Mouse (Mus musculus) B cell, adult 2 months (primary cell): ENCODE data around the gene Ddc.

Experiments used
- DNase-seq, 2 experiments: peaks; one replicate each; pipeline ENCODE4 v3.0.0; 2022

The Ddc gene

GRCm38 (mm10) chr11:11875230-11875629 lies 22.7 kb downstream of the Ddc start:
- DNase-seq, result no peak

GRCm38 (mm10) chr11:11873023-11873908 lies 24.7 kb downstream of the Ddc start:
- no peak for DNase-seq

- DNase-seq, result no peak
These were observed 25.7 kb downstream of the Ddc start for GRCm38 (mm10) chr11:11872140-11872795.

- DNase-seq, result no peak
These were observed 26.6 kb downstream of the Ddc start for GRCm38 (mm10) chr11:11871197-11871813.

GRCm38 (mm10) chr11:11867971-11868481 lies 29.9 kb downstream of the Ddc start:
- DNase-seq, result no peak

GRCm38 (mm10) chr11:11866696-11867095 lies 31.2 kb downstream of the Ddc start:
- no peak for DNase-seq

GRCm38 (mm10) chr11:11865128-11865527 lies 32.8 kb downstream of the Ddc start:
- no peak for DNase-seq

GRCm38 (mm10) chr11:11864446-11865101 lies 33.4 kb downstream of the Ddc start:
- DNase-seq, result no peak

GRCm38 (mm10) chr11:11862502-11862901 lies 35.4 kb downstream of the Ddc start:
- no peak for DNase-seq

GRCm38 (mm10) chr11:11856959-11857358 lies 41.0 kb downstream of the Ddc start:
- no peak for DNase-seq

GRCm38 (mm10) chr11:11855685-11856131 lies 42.2 kb downstream of the Ddc start:
- DNase-seq, result no peak

GRCm38 (mm10) chr11:11855061-11855672 lies 42.8 kb downstream of the Ddc start:
- DNase-seq, result no peak

GRCm38 (mm10) chr11:11853731-11854461 lies 44.0 kb downstream of the Ddc start:
- no peak for DNase-seq

- no peak for DNase-seq
These were observed 45.9 kb downstream of the Ddc start for GRCm38 (mm10) chr11:11851957-11852505.

- no peak for DNase-seq
These were observed 47.3 kb downstream of the Ddc start for GRCm38 (mm10) chr11:11850476-11851267.

- DNase-seq, result no peak
These were observed 48.2 kb downstream of the Ddc start for GRCm38 (mm10) chr11:11849513-11850311.

- DNase-seq, result no peak
These were observed 49.5 kb downstream of the Ddc start for GRCm38 (mm10) chr11:11848467-11848866.

GRCm38 (mm10) chr11:11845044-11845443 lies 52.9 kb downstream of the Ddc start:
- DNase-seq, result no peak

- DNase-seq, result no peak
These were observed 53.5 kb downstream of the Ddc start for GRCm38 (mm10) chr11:11844367-11844971.
